Mouse (Mus musculus) spleen, postnatal 10 days (tissue): ENCODE measurements around the gene Snip1.

Experiments
- DNase-seq, 2 experiments: peaks; one replicate each; pipeline ENCODE4 v3.0.0; 2021 to 2022; ENCODE audit warnings: low spot score in 2 of 2

The Snip1 gene

GRCm38 (mm10) chr4:125099458-125099857, 33.0 kb downstream of the Snip1 start:
- DNase-seq: peak; percentile 84 to 92

GRCm38 (mm10) chr4:125101334-125101733, 34.9 kb downstream of the Snip1 start:
- no peak for DNase-seq

GRCm38 (mm10) chr4:125105354-125105753, 38.9 kb downstream of the Snip1 start:
- no peak for DNase-seq

GRCm38 (mm10) chr4:125114638-125115037, 48.2 kb downstream of the Snip1 start:
- peak; percentile 80 to 87 for DNase-seq

DNA sequence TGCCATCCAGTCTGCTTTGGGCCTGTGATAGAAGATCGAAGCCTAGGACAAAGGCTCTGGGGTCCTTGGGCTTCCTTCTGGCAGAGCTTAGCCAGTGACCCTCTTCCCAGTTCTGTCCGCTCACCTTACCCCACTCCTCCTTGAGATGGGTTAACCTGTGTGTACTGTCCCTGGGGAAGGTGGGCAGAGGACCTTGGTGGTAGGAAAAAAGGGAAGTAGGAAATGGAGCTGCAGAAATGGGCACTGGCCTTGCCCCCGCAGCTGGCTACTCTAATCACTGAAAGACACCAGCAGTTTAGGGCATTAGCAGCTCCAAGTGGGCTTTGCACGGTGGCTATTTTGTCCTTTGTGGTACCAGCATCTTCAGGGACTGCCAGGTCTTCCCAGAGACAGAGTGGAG, 48.6 kb downstream of the Snip1 start:
- peak in 1 of 2 experiments; percentile 25 for DNase-seq

DNA sequence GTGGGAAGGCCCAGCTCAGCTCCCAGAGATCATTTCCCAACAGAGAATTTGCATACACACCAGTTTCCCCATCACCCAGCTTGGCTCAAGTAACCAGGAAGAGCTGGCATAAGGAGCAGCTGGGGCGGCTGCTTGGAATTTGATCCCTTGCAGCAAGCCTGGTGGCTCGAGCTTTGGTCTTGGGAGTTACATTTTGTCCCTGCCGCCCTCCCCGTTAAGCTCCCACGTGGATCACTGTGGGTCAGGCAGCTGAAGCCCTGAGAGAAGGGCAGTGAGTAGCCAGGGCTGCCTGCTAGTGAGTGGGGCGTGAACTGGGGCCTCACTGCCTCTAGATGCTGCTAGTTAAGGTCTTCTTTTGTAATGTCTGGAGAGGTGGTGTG, 49.2 kb downstream of the Snip1 start:
- peak in 1 of 2 experiments; percentile 22 for DNase-seq

DNA sequence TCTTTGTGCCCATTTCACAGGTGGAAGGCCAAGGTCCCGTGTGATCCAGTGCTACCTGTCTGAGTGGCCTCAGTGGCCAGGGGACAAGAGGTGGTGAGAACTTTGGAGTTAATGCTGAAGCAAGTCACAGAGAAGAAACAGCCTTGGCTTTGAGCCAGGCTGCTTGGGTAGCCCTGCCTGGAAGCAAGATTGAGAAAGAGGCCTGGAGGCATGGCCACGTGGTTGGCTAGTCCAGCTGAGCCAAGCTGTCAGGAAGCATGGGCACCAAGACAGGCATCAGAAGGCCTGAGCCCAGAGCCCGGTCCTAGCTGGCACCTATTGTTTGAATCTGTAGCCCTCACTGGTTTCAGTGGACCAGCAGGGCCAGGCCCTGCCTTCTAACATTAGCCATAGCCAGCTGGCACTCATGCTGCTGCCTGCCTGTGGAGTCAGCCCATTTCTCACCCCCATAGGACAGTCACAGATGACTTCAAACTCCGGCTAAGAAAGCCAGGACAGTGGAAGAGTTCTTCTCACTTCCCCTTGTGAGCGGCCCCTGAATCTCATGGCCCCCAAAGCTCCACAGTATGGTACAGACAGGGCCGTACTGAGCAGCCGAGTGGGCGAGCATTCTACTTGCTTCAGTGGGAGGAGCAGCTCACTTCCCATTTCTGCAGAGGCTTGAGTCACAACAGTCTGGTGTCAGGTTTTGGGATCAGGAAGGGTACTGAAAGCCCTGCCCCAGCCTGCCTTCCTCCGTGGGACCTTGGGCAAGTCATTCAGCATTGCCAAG, 49.8 kb downstream of the Snip1 start:
- peak; percentile 19 to 61 for DNase-seq

- DNase-seq: no peak
Observed at GRCm38 (mm10) chr4:125116929-125117328, 50.5 kb downstream of the Snip1 start.

DNA sequence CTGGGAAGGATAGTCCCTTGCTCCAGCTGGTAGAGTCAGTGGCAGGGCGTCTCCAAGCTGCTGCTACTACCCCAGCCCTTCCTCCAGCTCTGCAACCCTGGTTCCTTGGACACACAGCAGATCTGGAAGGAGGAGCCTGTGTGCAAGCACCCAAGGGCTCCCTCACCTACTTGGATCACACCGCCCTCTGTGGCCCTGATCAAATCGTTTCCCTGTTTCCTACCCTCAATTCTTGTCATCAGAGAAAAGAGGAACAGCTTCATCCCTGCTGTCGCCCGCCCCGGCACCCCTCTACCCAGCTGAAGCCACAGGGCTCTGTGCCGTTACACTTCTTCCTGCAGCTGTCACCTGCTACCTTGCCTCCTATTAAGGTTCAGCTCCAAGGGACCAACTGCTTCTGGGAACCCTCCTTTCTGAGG, 51.4 kb downstream of the Snip1 start:
- DNase-seq: peak in 1 of 2 experiments; percentile 59

DNA sequence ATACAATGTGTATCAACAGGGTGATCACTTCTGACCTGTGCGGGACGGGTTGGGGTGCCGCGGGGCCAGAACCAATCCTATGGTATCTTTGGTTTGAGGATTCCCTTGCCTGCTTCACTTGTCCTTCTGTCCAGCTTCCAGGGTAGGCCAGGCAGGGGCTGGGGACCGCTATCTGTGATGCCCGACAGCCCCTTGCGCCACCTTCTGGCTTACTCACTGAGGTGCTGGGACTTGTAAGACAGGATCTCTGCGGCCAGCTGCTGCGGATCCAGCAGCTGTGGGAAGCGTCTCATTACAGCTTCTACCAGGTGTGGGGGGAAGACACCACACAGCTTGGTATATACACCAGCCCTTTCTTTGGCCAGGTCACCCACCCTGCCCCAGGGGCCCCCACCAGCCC, 52.6 kb downstream of the Snip1 start:
- peak in 1 of 2 experiments; percentile 30 for DNase-seq

GRCm38 (mm10) chr4:125119721-125120120, 53.2 kb downstream of the Snip1 start:
- DNase-seq: no peak

DNA sequence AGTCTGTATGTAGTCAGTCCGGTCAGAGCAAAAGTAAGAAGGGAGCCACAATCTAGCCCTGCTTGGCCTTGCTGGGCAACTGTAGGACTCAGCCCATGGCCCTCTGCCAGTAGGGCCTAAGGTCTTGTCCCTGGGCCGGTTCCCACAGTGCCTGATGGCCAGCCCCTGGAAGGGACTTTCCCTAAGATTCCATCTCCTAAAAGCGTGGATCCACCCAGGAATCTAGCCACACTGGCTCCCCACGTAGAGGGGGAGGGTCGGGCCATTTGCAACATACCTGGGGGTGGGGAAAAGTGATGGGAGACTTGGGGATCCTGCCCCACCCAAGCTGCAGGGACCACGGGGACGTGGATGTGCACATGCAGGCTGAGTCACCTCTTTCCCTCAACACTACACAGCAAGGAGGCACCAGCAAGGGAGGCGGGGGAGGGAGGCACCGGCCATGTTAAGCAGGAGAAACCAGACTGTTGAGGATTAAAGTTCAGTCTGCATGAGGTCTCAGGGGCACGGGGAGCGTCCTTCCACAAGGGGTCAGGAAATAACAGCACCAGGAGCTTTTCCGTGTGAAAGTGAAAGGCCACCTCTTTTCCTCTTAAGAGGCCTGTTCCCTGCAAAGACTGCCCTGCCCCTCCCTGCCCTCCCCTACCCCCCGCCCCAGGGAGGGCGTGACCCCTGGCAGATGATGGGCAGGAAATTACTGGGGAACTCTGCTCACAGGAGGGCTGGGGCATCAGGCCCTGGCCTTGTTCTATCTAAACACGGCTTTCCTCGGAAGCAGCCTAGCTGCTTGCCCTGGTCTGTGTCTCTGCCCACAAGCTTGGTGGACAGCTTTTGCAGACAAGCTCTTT, 56.2 kb downstream of the Snip1 start:
- peak in 1 of 2 experiments; percentile 47 for DNase-seq

DNA sequence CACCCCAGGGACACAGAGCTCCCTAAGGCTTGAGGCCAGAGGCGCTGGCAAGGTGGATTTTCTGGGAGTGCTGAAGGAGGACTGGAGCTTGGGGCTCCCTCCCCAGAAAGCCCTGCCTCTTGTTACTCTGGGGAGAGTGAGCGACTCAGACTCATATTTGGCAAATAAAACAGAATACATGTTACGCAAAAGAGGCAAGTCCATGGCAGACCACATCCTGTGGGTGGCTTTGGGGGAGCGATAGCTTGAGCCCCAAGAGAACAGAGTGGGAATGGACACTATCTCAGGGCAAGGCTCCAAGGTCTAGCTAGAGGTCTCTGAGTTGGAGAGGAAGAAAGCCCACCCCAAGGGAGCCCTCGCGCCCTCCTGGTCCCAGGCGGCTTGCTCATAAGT, 56.8 kb downstream of the Snip1 start:
- DNase-seq: peak in 1 of 2 experiments; percentile 31
